Mouse (Mus musculus) ES-CJ7 (cell line): ENCODE results near the gene Polh.

Experiments
- DNase-seq: peaks from one replicate; pipeline ENCODE4 v3.0.0; 2011; ENCODE audit warnings: low read depth, low spot score

The Polh gene

DNA sequence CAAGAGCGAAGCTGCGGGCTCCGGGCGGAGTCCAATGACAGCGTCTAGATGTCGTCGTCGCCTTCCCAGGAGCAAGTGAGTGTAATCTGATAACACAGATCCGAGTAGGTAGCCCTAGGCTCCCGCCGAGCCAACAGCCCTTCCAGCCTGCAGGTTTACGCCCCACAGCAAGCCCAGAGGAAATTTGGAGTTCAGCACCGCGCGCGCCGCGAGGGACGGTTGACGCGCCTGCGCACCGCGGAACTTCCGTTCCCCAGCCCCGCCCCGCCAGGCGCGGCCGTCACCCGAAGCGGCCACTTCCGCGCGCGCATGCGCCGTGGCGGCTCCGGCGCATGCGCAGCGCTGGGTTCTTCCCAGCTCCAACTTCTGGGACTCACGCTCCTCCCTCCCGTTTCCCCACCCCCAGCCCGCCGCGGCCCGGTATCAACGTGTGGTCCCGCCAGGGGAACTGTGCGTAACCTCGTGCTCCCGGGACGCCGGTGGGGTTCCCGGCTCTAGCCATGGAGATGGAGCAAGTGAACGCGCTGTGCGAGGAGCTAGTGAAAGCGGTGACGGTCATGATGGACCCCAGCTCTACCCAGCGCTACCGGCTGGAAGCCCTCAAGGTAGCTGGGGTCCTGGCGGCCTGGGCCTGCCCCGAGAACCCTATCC is at the start of gene Polh, which contains the start of gene Xpo5:
Polh (minus strand) TSS at position 225 of the 651 bp plus-strand sequence.
Xpo5 (plus strand) TSS at position 362 of the 651 bp plus-strand sequence.
- DNase-seq: peak; percentile 94

DNA sequence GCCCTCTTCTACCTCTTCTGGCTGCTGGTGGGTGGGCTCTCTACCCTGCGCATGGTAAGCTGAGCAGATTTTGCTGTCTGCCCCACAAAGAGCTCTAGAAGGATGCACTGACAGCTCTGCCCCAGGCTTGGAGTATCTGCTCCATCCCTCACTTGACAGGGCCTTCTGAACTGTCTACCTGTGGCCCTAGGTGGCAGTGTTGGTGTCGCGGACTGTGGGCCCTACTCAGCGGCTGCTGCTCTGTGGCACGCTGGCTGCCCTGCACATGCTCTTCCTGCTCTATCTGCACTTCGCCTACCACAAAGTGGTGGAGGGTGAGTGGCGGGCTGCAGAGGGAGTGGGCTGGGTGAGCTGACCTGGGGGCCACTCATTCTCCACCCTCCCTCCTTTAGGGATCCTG is 48.7 kb upstream of the Polh start:
- peak; percentile 61 for DNase-seq

DNA sequence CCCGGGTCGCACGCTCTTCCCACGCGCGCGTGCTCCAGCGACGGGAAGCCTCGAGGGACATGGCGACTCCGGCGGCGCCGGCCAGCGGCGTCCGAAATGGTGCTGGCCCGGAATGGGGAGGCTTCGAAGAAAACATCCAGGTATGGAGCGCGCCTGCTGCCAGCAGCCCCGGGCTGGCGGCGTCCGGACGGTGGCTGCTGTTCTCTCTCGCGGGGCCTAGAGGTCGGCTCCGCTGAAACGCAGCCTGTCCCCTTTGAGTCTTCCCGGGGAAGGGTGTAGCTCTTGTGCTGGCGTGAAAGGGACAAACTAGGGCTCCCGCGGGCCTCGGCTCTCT is 45.7 kb upstream of the Polh start:
- DNase-seq: no peak

DNA sequence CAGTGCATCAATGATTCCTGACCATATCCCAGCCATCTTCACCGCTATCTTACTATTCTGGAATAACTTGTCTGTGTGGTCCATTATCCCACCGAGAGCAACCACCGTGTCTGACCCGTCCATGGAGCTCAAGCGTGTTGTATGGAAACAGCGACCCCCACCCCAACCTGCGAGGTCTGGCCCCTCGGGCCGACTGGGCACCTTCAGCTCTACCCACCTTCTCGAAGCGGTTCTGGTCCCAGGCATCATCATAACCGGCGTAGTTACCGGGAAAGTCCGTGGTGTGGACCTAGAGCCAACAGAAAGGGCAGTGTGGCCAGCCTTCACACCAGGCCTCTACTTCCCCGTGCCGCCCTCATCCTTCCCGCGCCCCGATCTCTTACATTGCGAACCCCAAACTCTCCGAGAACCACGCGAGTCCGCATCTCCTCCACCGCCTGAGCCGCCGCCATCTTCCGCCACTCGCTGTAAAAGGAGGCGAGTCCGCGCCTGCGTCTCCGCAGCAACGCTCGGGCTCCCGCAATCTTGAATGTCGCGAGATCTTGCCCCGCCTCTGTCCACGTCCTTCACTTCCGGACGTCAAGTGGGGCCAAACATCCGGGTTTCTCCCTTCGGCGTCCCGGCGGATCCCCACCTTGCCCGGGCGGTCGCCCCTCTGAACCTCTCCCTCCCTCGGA is 45.2 kb upstream of the Polh start, which contains the start of the genes Polr1c and Yipf3:
Polr1c (minus strand) TSS at position 543 of the 677 bp plus-strand sequence.
Yipf3 (plus strand) TSS at position 569 of the 677 bp plus-strand sequence.
- DNase-seq: peak; percentile 93

DNA sequence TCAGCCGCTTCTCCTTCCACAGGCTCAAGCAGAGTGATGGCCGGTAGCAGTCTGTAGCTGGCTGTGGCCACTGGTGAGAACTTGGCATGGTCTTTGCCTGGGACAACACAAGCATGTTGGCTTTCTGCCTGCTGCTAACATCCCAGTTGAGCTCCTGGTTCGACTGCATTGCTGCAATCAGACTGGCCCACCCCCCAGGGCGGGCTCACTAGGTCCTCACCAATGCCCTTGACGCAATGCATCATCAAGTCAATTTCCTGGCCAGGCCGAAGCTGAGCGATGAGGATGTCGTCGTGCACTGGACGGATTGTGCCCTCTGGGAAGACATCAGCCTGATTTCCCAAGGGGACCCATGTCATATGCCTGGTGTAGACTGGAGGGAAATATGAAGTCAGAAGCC is 42.1 kb upstream of the Polh start:
- DNase-seq: no peak

DNA sequence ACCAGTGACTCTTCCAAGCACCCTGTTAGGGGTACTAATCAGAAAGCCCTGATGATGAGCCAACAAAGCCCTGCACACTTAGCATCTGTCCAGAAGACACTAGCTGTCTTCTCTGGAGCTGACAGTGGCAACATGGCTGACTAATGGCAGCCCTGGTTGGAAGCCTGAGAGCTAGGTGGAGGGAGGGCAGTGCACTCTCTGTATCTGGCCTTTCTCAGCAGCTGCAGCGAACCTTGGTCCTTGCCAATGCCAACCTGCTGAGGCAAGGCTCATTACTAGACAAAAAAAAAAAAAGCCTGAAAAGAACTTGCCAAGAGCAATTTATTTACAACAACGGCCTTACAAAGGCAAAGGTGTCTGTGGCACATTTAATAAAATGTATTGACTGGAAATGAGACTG is 41.2 kb upstream of the Polh start:
- DNase-seq: no peak

DNA sequence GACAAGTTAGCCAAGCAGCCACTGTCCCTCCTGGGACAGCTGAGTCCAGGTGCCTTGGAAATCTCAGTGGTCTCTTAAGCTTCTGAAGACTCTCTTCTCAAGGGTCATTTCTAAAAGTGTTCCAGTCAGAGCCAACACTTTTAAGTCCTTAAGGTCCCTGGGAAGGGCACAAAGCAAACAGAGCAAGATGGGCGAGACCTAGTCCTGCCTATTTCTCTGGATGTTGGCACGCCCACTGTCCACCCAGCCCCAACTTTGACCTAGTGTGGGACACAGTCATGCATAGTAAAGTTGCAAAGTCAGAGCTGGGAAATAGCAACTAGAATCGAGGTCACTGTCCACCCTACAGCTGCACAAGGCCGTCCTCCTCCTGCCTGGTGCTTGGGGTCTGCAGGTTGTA is 40.5 kb upstream of the Polh start:
- no peak for DNase-seq

DNA sequence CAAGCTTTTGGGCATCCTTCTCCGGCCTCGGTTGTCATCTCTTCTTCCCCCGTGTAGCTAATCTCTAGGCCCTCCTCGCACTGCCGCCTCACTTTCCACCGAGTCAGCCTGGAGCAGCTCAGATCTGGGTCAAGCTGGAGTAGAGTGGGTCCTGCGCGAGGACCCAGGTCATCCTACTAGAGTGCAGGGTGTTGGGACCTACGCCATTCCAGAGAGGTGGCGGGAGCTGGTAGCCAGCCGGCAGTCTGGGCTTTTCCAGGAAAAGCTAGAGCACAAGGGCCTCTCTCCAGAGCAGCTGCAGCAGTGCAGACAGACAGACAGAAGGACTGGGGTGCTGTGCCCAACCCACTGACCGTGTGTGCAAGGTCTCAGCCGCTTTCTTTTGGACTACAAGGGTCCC is 39.8 kb upstream of the Polh start:
- DNase-seq: no peak

DNA sequence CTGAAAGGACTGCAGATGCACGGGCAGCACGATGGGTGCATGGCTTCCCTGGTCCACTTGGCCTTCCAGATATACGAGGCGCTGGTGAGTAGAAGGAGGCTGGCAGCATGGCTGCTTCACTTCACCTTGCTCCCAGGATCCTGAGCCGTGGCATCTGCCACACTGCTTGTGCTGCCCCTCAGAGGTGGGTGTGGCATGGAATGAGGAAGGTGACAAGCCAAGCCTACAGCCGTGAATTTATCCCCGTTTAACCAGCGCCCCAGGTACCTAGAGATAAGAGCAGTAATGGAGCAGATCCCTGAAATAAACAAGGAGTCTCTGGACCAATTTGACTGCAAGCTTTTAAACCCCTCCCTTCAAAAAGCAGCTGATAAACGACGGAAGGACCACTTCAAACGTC is 39.0 kb upstream of the Polh start:
- no peak for DNase-seq

DNA sequence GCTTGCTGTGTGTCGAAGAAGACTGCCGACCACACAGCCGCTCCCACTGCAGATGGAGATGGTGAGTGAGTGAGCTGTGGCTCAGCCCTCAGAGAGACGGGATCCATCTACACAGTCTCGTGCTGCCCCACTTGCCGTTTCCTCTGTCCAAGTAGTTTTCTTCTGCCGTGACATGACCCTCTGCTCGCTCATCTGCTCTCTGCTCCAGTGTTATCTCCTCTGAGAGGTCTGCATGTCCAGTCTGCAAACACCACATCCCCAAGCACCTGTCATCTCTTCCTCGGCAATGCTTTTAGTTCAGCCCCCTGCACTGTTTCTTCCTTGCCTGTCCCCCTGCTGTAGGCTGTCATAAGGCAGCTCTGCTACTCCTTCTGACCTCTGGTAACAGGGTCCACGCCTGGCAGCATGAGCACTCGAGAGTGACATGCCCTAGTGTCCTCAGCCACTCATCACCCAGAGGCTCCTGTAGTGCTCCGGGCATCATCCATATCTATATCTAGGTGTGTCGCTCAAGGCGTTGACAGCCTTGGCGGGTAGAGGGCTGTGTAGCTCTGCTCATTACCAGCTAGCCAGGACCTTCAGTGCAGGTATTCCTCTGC is 37.2 kb upstream of the Polh start:
- no peak for DNase-seq

DNA sequence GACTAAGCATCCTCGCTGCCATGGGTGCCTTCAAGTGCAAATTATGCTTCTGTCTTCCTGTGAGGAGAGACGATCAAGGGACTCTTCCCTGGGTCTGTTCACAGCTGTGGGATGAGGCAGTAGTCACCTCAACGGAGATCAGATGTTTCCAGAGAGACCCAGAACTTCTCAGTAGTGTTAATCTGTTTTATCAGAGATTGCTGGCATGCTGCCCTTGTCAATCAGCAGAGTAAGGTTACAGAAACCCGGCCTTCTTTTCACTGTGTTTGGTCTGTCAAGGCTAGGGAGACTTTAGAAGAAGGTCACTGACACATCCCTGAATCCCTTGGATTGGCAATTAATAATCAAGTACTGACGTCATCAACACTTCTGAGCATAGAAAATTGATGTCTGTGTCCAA is 35.0 kb upstream of the Polh start:
- DNase-seq: no peak

DNA sequence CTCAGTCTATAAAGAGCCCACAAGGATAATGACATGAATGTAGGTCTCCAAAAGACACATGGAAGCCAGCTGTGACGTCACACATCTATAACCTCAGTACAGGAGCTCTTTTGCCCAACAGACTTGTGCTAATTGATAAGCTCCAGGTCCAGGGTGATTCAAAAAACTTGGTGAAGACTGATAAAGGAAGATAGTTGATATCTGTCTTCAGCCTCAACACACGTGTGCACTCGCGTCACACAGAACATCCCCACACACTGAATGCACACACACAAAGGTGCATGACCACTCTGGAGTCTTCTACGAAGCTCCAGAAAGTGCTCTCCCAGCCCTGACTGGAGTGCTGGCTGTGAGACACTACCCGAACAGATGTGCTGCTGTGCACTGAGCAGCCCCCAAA is 34.6 kb upstream of the Polh start:
- DNase-seq: no peak

DNA sequence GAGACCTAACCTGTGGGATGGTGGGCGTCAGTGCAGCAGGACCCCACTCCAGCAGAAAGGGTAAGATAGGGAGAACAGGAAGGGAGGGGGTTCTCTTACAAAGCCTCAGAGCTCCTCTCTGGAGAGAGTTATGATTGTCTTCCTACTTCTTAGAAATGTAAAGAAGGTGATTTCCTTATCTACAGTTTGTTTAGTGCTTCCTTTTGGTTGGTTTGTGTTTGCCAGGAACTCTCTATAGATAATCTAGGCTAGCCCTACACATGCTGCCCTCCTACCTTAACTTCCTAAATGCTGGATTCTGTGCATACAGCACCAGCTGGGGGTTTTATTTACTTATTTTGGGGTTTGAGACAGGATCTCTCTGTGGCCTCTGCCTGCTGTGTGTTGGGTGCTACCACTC is 33.6 kb upstream of the Polh start:
- no peak for DNase-seq

DNA sequence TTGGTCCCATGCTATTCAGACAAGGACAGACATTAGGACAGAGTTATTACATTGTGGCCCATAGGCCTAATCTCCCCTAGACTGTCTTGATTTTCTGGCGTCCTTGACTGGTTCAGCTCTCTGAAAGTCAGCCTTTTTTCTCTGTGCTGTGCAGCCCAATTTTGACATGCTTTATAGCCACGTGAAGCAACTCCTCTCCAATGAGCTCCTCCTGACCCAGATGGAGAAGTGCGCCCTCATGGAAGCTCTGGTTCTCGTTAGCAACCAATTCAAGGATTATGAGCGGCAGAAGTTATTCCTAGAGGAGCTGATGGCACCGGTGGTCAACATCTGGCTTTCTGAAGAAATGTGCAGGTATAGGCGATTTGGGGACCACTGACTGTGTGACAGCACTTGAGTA is 25.1 kb upstream of the Polh start:
- DNase-seq: no peak

DNA sequence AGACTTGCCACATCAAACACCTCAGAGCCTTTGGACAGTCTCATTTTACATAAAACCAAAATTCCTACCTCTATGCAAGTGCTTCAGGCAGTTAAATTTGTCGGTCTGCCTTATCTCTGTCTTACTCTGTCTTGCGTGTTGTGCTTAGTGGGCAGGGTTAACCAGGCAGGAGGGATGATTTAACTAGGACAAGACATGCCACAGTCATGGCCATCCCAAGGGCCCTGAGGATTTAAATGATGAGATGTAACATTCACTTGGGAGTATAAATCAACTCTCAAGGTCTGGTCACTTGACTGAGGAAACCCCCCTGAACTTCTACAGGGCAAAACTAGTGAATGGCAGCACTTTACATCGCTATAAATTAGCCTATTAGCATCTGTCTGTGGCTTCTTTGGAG is 19.2 kb upstream of the Polh start:
- DNase-seq: no peak

DNA sequence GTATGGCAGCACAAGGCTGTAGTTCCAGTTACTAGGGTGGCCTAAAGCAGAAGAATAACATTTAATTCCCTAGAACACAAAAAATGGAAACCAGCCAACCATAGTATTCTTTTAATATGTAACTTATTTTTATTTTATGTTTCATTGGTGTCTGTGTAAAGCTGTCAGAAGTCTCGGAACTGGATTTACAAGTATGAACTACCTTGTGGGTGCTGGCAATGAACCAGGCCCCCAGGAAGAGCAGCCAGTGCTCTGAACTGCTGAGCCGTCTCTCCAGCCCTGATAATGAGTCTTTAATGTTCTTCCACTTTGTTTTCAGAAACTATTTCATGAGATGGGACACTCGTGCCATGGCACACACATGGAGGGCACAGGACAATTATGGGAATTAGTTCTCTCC is 8.1 kb upstream of the Polh start:
- no peak for DNase-seq

DNA sequence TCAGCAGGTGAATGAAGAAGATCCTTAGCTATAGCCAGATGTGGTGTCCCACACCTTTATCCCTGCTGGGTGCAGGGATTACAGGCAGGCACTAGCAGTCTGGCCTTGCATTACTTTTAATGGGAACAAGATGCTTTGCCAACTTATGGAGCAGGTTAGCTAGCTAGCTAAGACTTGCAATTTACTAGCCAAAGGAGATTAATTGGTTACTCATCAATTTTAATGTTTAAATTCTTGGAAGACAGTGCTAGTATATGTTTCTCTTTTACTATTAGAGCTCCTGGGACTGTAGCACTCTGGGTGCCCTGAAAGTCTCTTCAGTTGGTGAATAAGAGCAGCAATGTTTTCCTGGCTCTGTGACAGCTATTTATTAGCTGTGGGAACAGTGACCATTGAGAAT is 4.2 kb upstream of the Polh start:
- no peak for DNase-seq

DNA sequence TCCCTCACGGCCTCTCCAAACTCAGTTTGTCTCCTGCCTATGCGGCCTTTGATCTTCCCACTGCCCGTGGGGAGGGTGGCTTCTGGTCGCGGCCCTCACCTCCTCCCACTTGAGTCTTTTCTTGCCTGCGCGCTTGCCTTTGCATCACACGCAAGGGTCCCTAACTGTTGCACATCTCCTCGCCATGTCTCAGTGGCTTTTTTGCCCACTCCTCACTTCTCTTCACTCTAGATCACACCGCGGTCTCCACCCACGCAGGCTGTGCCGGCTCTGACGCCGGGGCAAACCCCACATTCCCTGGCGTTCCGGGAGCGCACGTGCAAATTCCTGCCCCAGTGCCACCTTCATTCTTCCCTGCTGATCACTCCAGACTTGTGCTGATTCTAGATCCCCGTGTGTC is 633 bp upstream of the Polh start:
- peak; percentile 27 for DNase-seq

DNA sequence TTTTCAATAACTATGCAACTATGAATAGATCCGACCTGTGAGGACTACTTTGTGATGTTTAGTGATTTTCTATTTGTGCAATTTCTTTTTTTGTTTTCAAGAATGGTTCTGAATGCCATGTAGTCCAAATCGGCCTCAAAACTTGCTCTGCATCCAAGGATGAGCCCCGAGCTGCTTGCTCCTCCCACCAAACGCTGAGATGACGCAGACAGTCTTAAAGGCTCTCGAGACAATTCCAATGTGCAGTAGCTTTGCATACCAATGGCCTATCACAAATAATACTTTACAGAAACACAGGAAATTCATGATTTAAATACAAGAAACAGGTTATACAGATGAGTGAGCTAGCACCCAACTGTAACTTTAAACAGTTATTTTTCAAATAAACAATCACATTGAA is 1.3 kb downstream of the Polh start:
- DNase-seq: no peak

DNA sequence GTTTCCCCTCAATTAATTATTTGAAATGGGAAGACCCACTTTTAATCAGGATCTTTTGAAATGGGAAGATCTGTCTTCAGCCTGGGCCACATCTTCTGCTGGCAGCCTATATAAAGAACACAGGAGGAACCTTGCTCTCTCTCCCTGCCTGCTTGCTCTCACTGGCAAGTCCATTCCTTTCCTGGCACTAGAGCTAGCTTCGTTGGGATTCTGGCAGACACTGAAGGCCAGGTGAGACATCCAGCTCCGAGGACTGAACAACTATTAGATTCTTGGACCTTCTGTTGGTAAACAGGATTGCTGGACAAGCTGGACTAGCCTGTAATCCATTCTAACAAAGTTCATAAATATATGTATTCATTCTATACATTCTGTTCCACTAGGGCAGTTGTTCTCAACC is 13.6 kb downstream of the Polh start:
- no peak for DNase-seq

DNA sequence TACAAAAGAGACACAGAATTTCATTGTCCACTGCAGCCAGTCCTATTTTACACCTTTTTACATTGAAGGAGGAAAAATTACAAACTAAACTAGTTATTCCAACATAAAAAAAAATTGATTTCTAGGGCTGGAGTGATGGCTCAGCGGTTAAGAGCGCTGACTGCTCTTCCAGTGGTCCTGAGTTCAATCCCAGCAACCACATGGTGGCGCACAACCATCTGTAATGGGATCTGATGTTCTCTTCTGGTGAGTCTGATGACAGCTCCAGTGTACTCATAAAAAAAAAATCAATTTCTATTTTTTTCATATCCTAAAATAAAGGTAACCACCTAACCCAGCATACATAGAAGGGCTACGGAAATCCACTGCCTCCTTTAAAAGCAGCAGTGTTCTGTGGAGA is 20.2 kb downstream of the Polh start:
- peak; percentile 12 for DNase-seq

DNA sequence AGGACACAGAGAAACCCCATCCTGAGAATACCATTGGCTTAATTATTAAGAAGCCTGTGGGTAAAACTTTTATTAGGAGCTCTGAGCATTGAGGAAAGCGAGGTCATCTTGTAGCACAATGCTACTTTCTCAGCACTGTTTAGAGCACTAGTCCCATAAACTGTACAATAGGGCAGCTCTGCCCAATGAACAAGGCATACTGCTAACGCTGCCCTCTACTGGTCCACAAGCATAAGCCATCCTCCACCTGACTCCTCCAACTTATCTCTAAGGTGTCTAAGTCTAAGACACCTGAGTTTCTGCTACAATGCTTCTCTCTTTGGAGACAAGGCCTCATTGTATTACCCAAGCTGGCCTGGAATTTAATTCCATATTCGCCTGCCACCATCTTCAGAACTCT is 31.9 kb downstream of the Polh start:
- peak; percentile 71 for DNase-seq

DNA sequence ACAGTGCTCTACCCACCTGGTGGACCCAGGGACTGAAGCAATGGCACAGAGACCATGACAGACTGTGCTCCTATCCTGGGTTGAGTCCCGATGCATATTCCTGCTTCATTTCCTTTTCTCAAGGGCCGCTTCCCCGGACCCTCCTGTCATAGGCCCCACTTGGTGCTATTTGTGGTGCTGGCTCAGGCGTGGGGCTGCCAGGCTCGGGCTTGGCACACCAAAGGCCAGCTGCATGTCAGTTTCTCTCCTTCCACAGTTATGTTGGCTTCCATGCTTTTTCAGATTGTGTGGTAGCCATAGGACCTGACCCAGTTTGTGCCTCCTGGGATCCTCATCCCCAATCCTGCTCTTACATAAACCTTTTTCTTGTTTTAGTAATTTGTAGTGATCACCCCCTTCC is 33.7 kb downstream of the Polh start:
- no peak for DNase-seq
